Mouse (Mus musculus): ENCODE data around the gene Nav1.

DNA sequence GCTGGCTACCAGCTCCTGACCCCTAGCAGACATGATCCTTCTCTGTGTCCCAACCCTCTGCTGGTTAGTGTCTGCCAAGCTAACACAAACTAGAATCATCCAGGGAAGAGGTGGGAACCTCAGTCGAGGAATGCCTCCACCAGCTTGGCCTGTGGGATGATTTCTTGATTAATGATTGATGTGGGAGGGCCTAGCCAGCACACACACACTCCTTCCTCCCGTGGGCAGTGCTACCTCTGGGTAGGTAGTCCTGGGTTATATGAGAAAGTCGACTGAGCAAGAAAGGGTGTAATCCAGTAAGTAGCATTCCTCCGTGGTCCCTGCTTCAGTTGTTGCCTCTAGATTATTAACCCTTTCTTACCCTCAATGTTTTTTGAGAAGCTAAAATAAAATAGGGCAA is 45.0 kb downstream of the Nav1 start:
- TF ChIP-seq CTCF (IDR thresholded peaks at IDR 0.05; ENCODE audit: extremely low read depth, insufficient read depth, insufficient read length, insufficient replicate concordance): no peak
- no peak for TF ChIP-seq POLR2A (IDR thresholded peaks at IDR 0.05; ENCODE audit: low read depth, low read length)
